Mouse (Mus musculus) neural tube, embryonic 11.5 days (tissue): ENCODE data around the gene Gm45837. TPM values are rescaled to one million over a fixed set of nuclear protein-coding genes. Genes with fewer than 3 reads are reported as not detected.

Source experiments
- ATAC-seq: fragments of 200-750 bp; cut with Nextera tagmentation; 2 replicates; pipeline ENCODE4 v1.8.0; 2017; ENCODE audit warnings: moderate number of reproducible peaks, mild to moderate bottlenecking, moderate TSS enrichment, moderate library complexity; ENCODE audit not compliant: insufficient read depth, low FRiP score, low TSS enrichment
- DNase-seq: peaks from one replicate; pipeline ENCODE4 v3.0.0-alpha.2; 2015; ENCODE audit warnings: low spot score
- H3K27ac ChIP-seq: fragments of 300-500 bp; sonication (generic); 2 replicates; pipeline ENCODE4 v1.5.1; 2014; ENCODE audit warnings: low read depth, mild to moderate bottlenecking, low read length
- H3K27me3 ChIP-seq: fragments of 300-500 bp; sonication (generic); 2 replicates; pipeline ENCODE4 v1.6.1; 2014; ENCODE audit warnings: mild to moderate bottlenecking, low read length, mixed read lengths; ENCODE audit not compliant: control insufficient read depth, insufficient read depth
- H3K36me3 ChIP-seq: fragments of 300-500 bp; sonication (generic); 2 replicates; pipeline ENCODE4 v1.6.1; 2014; ENCODE audit warnings: mild to moderate bottlenecking, low read length, moderate library complexity, mixed read lengths; ENCODE audit not compliant: control insufficient read depth, insufficient read depth
- H3K4me1 ChIP-seq: fragments of 300-500 bp; sonication (generic); 2 replicates; pipeline ENCODE4 v1.6.1; 2014; ENCODE audit warnings: low read length, mixed read lengths; ENCODE audit not compliant: control insufficient read depth, insufficient read depth
- H3K4me2 ChIP-seq: fragments of 300-500 bp; sonication (generic); 2 replicates; pipeline ENCODE4 v1.6.1; 2014; ENCODE audit warnings: low read depth, mild to moderate bottlenecking, moderate library complexity
- H3K4me3 ChIP-seq: fragments of 300-500 bp; sonication (generic); 2 replicates; pipeline ENCODE4 v1.5.1; 2014; ENCODE audit warnings: low read depth, low read length
- H3K9ac ChIP-seq: fragments of 300-500 bp; sonication (generic); 2 replicates; pipeline ENCODE4 v1.6.1; 2014; ENCODE audit warnings: mild to moderate bottlenecking, low read length
- H3K9me3 ChIP-seq: fragments of 300-500 bp; sonication (generic); 2 replicates; pipeline ENCODE4 v1.6.1; 2016; ENCODE audit warnings: low read length; ENCODE audit not compliant: control insufficient read depth
- WGBS: fragments of 180-500 bp; shearing (Covaris S2); extraction: QIAGEN DNeasy Blood & Tissue Kit; methylation state at CpG from one replicate; pipeline ENCODE4 v1.1.7; 2014; 5-methylcytosine and 5-hydroxymethylcytosine counted together
- polyA plus RNA-seq: library from polyadenylated mRNA; unstranded; fragments of >200 nt; fragmentation: Nextera tagmentation; extraction: Ambion mirVana; gene quantifications from 2 replicates; pipeline ENCODE4 v1.2.1, GENCODE M21; 2014

The Gm45837 gene
- polyA plus RNA-seq, 1 experiment from 2014 or later = not detected

DNA sequence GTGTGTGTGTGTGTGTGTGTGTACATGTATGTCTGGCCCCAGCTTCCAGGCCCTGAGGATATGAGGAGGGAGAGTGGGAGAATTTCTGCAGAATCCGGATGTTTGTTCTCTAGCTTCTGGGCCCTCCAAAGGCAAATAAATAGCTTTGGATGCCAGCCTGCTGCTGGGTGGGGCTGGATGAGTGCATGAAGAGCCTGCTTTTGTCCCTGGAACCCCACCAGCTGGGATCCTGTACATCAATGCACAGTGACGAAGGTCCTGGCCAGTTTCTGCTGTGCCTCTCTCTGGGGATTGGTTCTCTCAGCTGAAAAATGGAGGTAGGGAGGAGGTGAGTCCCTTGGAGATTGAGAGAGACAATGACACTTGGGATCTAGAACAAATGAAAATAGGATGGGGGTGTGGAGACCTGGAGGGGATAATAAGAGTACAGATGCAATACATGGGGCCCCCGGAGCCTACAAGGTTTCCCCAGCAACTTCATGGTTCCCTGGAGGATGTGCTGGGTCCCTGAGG lies 61.3 kb downstream of the Gm45837 start:
- H3K4me3 ChIP-seq = no peak overlapping the region
- no peak overlapping the region for H3K27ac ChIP-seq
- H3K9me3 ChIP-seq = no peaks in the 10 kb centered on the region
- H3K9ac ChIP-seq = no peak overlapping the region
- H3K27me3 ChIP-seq = no peaks in the 10 kb centered on the region
- H3K4me2 ChIP-seq = no peak overlapping the region
- whole genome bisulfite sequencing = 76% methylated on average over 3 of the region's 3 CpGs
- H3K4me1 ChIP-seq = no peaks in the 10 kb centered on the region
- no peak for ATAC-seq
- DNase-seq = no peak
- H3K36me3 ChIP-seq = no peaks in the 10 kb centered on the region

DNA sequence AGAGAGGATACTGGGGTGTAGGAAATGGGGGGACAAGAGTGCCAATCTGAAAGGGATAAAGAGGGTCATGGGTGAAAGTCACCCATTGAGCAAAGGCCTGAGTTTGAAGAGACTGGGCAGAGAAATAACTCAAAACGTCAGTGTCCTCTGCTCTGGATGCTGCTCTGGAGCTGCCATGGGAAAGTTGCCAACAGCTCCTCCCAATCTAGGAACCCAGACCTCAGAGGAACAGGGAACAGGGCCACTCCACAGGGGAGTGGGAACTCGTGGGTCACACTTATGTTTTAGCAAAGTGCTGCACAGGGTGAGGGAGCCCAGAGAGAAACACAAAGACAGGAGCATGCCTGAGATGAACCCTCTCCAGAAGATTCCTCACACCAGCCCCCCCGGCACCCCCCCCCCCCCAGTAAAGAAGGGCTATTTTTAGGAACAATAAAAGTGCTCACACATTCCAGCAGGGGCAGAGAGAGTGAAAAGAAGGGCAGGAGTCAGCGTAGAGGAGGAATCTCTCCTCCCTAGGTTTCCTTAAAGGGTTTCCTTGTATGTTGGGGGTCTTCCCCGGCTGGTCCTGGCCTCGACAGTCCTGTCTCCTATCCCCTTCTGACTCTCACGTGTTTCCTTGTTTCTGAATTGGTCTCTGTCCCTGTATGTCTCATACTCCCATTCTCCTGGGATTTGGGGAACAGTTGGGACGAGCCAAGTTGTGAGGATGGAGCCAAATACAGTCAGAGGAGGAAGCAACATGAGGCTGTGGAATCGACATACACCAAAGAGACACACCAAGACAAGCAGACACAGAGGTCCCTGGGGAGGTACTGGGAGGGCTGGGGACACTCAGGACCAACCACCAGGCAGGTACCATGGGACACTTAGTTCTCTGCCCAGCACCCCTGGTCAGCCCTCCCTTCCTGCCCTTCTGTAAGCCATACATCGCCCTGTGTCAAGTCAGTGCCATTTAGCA lies 62.2 kb downstream of the Gm45837 start:
- 58% methylated on average over 9 of the region's 10 CpGs for WGBS
- Histone ChIP-seq H3K4me3 (no peak overlapping the region), H3K36me3 (no peaks in the 10 kb centered on the region), H3K9ac (no peak overlapping the region), H3K27ac (no peak overlapping the region), H3K9me3 (no peaks in the 10 kb centered on the region), H3K27me3 (no peaks in the 10 kb centered on the region), H3K4me2 (no peak overlapping the region), H3K4me1 (no peaks in the 10 kb centered on the region)
- ATAC-seq (no peak), DNase-seq (no peak)

DNA sequence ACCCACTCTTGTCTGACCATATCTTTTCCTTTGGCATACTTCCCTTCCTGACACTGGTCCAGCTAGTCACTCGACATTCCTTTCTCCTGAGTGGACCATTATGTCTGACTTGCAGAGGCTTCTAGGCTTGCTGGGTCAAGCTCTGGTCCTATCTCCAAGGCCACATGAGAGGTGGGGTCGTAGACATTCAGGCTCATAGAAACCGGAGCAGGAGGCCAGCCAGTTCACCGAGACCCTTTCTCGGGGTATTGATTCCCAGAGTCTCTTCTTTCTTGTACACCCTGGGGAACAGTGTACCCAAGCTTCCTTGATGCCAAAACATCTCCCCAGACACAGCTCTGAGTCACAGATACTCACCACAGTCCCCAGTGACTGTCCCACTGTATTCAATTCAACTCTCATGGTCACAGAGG lies 63.7 kb downstream of the Gm45837 start:
- Histone ChIP-seq H3K27me3 (no peaks in the 10 kb centered on the region), H3K9ac (no peak overlapping the region), H3K9me3 (no peaks in the 10 kb centered on the region), H3K36me3 (no peaks in the 10 kb centered on the region), H3K4me1 (no peaks in the 10 kb centered on the region), H3K4me2 (no peak overlapping the region), H3K4me3 (no peak overlapping the region), H3K27ac (no peak overlapping the region)
- WGBS = 89% methylated on average over 5 of the region's 5 CpGs
- DNase-seq (no peak), ATAC-seq (no peak)

DNA sequence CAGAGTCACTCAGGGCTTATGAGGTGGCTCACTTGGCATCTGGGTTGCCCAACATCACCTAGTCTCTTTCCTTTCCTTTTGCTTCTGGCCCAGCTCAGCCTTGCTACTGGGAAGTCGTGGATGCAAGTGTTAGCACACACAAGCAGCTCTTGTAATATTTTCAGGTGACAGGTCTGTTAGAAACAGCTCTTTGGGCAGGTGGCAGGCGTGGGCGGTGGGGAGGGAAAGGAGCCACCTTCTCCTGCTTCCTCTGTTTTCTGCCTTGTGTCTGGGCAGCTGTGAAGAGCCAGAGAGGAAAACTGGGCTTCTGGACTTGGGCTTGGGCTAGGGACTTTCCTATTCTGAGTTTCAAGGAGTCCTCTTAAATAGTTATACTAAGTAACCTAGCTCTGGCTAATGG lies 65.3 kb downstream of the Gm45837 start:
- H3K4me2 ChIP-seq = no peak overlapping the region
- WGBS = 73% methylated on average over 3 of the region's 3 CpGs

DNA sequence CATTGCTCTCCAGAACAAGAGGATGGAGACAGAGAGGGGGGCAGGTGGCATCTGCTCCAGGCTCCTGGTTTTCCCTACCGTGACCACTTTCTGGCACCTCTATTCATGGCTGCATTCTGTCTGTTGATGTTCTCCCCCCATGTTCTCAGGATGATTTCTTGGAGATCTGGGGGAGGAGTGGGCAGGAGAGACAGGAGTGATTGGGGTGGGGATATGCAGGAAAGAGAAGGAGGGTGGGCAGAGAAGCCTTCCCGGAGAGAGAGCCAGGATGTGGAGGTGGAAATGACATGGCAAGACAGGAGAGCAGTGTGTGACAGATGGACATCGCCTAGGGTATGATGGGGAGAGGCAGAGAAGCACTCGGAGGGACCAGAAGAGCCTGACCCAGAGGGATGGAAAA lies 65.8 kb downstream of the Gm45837 start:
- H3K4me1 ChIP-seq = no peaks in the 10 kb centered on the region
- H3K36me3 ChIP-seq = no peaks in the 10 kb centered on the region
- WGBS = 72% methylated on average over 4 of the region's 4 CpGs
- DNase-seq = no peak
- no peak overlapping the region for H3K27ac ChIP-seq
- H3K9me3 ChIP-seq = no peaks in the 10 kb centered on the region
- ATAC-seq = no peak
- H3K4me2 ChIP-seq = no peak overlapping the region
- no peak overlapping the region for H3K4me3 ChIP-seq
- no peaks in the 10 kb centered on the region for H3K27me3 ChIP-seq
- no peak overlapping the region for H3K9ac ChIP-seq

More for the DNA sequence above, 65.3 kb downstream of the Gm45837 start:
- Histone ChIP-seq H3K36me3 (no peaks in the 10 kb centered on the region), H3K4me1 (no peaks in the 10 kb centered on the region), H3K4me3 (no peak overlapping the region), H3K27me3 (no peaks in the 10 kb centered on the region), H3K9me3 (no peaks in the 10 kb centered on the region), H3K9ac (no peak overlapping the region), H3K27ac (no peak overlapping the region)
- no peak for ATAC-seq
- DNase-seq = no peak

DNA sequence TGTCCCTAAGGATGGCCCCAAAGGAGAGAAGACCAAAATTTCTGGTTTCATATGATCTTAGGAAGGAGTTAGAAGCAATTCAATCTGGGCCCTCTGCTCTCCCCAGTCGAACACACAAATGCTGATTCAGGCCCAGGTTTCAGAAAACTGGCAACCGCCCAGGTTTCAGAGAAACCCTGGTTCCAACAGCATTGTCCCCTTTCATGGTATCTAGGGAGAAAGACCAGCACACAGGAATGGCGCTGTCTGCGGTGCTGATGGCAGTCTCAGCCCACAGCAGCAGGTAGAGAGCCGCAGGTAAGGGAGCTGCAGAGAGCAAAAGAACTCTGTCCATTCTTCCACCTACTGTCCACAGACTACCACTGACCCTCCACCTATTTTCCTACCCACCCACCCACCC lies 66.5 kb downstream of the Gm45837 start:
- WGBS = 46% methylated on average over 5 of the region's 5 CpGs
- no peak overlapping the region for H3K27ac ChIP-seq
- H3K4me2 ChIP-seq = no peak overlapping the region
- H3K4me3 ChIP-seq = no peak overlapping the region
- no peaks in the 10 kb centered on the region for H3K4me1 ChIP-seq
- H3K9me3 ChIP-seq = no peaks in the 10 kb centered on the region
- H3K36me3 ChIP-seq = no peaks in the 10 kb centered on the region
- no peak for DNase-seq
- no peak for ATAC-seq
- H3K9ac ChIP-seq = no peak overlapping the region
- no peaks in the 10 kb centered on the region for H3K27me3 ChIP-seq

DNA sequence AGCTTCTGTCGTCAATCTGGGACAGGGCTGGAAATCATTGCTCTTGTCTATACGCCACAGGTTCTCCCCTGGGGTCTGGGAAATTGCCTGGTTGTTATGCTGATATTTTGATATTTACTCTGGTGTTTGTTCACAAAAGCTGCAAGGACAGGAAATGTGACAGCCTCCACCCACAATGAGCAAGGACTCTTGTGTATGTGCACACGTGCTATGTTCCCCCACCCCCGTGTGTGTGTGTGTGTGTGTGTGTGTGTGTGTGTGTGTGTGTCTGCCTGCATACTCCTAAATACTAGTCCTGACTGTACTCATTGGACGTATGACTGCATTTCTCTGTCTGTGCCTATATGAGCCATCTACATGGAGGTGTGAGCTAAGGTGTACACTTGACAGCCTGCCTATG lies 67.4 kb downstream of the Gm45837 start:
- no peaks in the 10 kb centered on the region for H3K36me3 ChIP-seq
- DNase-seq (no peak), ATAC-seq (no peak)
- no peaks in the 10 kb centered on the region for H3K4me1 ChIP-seq
- no peak overlapping the region for H3K9ac ChIP-seq
- no peak overlapping the region for H3K4me2 ChIP-seq
- no peak overlapping the region for H3K4me3 ChIP-seq
- no peaks in the 10 kb centered on the region for H3K27me3 ChIP-seq
- no peaks in the 10 kb centered on the region for H3K9me3 ChIP-seq
- no peak overlapping the region for H3K27ac ChIP-seq
- WGBS = 59% methylated on average over 5 of the region's 5 CpGs

DNA sequence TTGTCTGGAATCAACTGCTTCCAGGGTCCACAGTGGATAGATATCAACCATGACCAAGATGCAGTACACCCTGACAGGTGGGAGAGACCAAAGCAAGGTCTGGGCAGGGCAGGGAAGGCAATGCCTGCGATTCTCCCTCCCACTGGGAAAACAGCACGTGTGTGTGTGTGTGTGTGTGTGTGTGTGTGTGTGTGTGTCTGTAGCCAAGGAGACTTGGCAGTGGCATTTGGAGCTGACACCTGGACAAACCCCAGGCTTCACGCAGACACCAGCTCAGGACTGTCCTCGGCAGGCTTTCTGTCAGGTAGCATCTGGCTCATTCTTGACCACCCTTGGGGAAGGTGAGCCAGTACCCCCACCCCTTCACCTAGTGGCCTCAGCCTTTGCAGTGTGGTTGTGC lies 69.2 kb downstream of the Gm45837 start:
- 71% methylated on average over 4 of the region's 4 CpGs for WGBS
- H3K4me3 ChIP-seq = no peak overlapping the region

DNA sequence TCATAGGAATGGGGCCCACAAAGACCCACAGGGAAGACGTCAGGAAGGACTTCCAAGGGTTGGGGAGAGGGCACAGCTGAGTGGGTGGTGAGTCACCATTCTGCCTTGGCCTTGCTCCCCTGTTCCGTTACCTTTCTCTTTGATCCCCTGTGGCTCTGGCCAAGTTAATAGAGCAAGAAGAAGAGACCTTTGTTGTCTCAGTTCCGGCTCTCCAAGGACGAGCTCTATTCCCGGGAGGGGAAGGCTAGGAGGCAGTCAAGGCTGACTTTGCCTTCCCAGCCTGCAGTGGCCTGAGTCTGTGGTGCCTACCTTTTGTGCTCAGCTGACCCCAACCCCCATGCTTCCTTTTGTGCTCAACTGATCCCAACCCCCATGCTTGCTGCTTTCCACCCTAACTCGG lies 70.0 kb downstream of the Gm45837 start:
- Histone ChIP-seq H3K27ac (no peak overlapping the region), H3K4me1 (no peaks in the 10 kb centered on the region), H3K36me3 (no peaks in the 10 kb centered on the region), H3K9me3 (no peaks in the 10 kb centered on the region), H3K4me2 (no peak overlapping the region), H3K9ac (no peak overlapping the region), H3K4me3 (no peak overlapping the region), H3K27me3 (no peaks in the 10 kb centered on the region)
- no peak for ATAC-seq
- no peak for DNase-seq
- 68% methylated on average over 6 of the region's 6 CpGs for WGBS

More for the DNA sequence above, 69.2 kb downstream of the Gm45837 start:
- no peak for DNase-seq
- H3K27me3 ChIP-seq = no peaks in the 10 kb centered on the region
- H3K9me3 ChIP-seq = no peaks in the 10 kb centered on the region
- no peaks in the 10 kb centered on the region for H3K4me1 ChIP-seq
- no peaks in the 10 kb centered on the region for H3K36me3 ChIP-seq
- H3K4me2 ChIP-seq = no peak overlapping the region
- no peak for ATAC-seq
- no peak overlapping the region for H3K27ac ChIP-seq
- H3K9ac ChIP-seq = no peak overlapping the region
